Mouse (Mus musculus) neural tube, embryonic 11.5 days (tissue): ENCODE measurements at regions not wholly inside any gene's neighbourhood (a gene's known extent, or its start where the extent isn't known, plus 50 kb on each side); places are given as distances from the start of the nearest gene placed in this dataset.

Experiments used
- ATAC-seq: fragments of 200-750 bp; cut with Nextera tagmentation; 2 replicates; pipeline ENCODE4 v1.8.0; 2017; ENCODE audit warnings: moderate number of reproducible peaks, mild to moderate bottlenecking, moderate TSS enrichment, moderate library complexity; ENCODE audit not compliant: insufficient read depth, low FRiP score, low TSS enrichment
- DNase-seq: peaks from one replicate; pipeline ENCODE4 v3.0.0-alpha.2; 2015; ENCODE audit warnings: low spot score
- H3K27ac ChIP-seq: fragments of 300-500 bp; sonication (generic); 2 replicates; pipeline ENCODE4 v1.5.1; 2014; ENCODE audit warnings: low read depth, mild to moderate bottlenecking, low read length
- H3K27me3 ChIP-seq: fragments of 300-500 bp; sonication (generic); 2 replicates; pipeline ENCODE4 v1.6.1; 2014; ENCODE audit warnings: mild to moderate bottlenecking, low read length, mixed read lengths; ENCODE audit not compliant: control insufficient read depth, insufficient read depth
- H3K36me3 ChIP-seq: fragments of 300-500 bp; sonication (generic); 2 replicates; pipeline ENCODE4 v1.6.1; 2014; ENCODE audit warnings: mild to moderate bottlenecking, low read length, moderate library complexity, mixed read lengths; ENCODE audit not compliant: control insufficient read depth, insufficient read depth
- H3K4me1 ChIP-seq: fragments of 300-500 bp; sonication (generic); 2 replicates; pipeline ENCODE4 v1.6.1; 2014; ENCODE audit warnings: low read length, mixed read lengths; ENCODE audit not compliant: control insufficient read depth, insufficient read depth
- H3K4me2 ChIP-seq: fragments of 300-500 bp; sonication (generic); 2 replicates; pipeline ENCODE4 v1.6.1; 2014; ENCODE audit warnings: low read depth, mild to moderate bottlenecking, moderate library complexity
- H3K4me3 ChIP-seq: fragments of 300-500 bp; sonication (generic); 2 replicates; pipeline ENCODE4 v1.5.1; 2014; ENCODE audit warnings: low read depth, low read length
- H3K9ac ChIP-seq: fragments of 300-500 bp; sonication (generic); 2 replicates; pipeline ENCODE4 v1.6.1; 2014; ENCODE audit warnings: mild to moderate bottlenecking, low read length
- H3K9me3 ChIP-seq: fragments of 300-500 bp; sonication (generic); 2 replicates; pipeline ENCODE4 v1.6.1; 2016; ENCODE audit warnings: low read length; ENCODE audit not compliant: control insufficient read depth
- WGBS: fragments of 180-500 bp; shearing (Covaris S2); extraction: QIAGEN DNeasy Blood & Tissue Kit; methylation state at CpG from one replicate; pipeline ENCODE4 v1.1.7; 2014; 5-methylcytosine and 5-hydroxymethylcytosine counted together

DNA sequence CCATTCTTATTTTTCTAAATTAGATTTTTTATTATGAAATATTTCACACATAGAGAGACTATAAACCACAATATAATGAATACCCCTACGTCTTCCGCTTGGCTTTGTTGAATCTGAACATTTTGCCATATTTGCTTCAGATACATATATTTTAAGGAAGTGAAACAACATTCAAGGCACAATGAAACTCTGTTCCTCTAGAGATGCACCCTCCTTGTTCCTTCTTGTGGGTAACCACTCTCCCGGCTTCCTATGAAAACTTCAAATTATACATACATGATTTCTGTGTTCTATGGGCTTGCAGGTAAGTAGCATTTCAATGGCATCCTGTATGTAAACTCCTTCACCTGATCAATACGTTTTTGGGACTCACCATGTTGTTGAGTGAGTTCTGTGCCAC is 94.4 kb upstream of the Lhx1 start:
- H3K27me3 ChIP-seq, result no peaks in the 10 kb centered on the region
- DNase-seq, result no peak
- H3K9ac ChIP-seq, result no peak overlapping the region
- no peaks in the 10 kb centered on the region for H3K9me3 ChIP-seq
- no peaks in the 10 kb centered on the region for H3K4me1 ChIP-seq
- H3K4me3 ChIP-seq, result no peak overlapping the region
- WGBS, result 92% methylated on average over 4 of the region's 4 CpGs
- no peak overlapping the region for H3K27ac ChIP-seq
- ATAC-seq, result no peak
- H3K36me3 ChIP-seq, result no peaks in the 10 kb centered on the region
- H3K4me2 ChIP-seq, result no peak overlapping the region

DNA sequence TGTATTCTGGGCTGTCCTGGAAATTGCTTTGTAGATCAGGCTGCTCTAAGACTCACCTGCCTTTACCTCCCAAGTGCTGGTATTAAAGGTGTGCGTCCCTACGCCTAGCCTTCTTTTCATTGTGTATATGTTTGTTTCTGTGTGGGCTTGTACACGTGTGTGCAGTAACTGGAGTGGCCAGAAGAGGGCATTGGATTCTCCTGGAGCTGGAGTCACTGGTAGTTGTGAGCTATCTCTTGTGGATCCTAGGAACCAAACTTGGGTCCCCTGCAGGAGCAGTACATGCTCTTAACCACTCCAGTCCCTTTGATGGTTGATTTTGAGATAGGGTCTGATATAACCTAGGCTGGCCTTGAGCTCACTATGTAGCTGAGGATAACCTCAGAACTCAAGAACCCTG is 93.2 kb upstream of the Lhx1 start:
- DNase-seq, result no peak
- 89% methylated on average over 3 of the region's 3 CpGs for whole genome bisulfite sequencing

DNA sequence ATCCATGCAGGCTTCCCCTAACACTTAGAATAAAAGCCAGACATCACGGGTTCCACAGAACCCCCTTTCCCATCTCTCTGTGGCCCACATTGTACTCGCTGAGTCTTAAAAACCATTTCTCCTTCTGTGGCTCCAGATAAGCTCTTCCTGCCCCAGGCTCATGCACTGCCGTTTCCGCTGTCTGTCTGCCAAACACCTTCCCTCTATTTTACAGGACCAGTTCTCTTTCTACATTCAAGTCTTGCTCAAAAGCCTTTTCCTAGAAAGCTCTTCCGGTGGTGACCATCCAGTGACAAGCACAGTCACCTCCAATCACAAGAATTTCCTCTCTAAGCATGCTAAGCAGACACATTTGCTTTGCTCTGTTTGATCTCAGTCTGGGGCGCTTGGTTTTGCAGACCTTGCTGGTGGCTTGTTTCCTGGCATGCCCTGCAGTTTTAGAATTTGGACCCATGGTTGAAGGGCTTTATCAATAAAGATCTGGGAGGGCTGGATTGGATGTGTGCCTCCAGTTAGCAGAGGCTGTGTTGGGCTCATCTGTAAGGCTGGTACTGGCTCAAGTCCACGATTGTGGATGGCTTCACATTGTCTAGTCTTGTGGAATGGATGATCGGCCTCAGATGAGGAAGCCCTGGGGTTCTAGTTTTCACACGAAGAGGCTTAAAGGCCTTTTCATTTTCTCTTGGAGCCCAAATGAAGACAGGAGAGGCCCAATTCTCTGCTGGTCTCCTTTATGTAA is 87.8 kb upstream of the Lhx1 start:
- DNase-seq, result no peak
- Histone ChIP-seq H3K27me3 (no peaks in the 10 kb centered on the region), H3K9me3 (no peaks in the 10 kb centered on the region), H3K36me3 (no peaks in the 10 kb centered on the region), H3K4me2 (no peak overlapping the region), H3K4me3 (no peak overlapping the region), H3K27ac (no peak overlapping the region), H3K9ac (no peak overlapping the region), H3K4me1 (no peaks in the 10 kb centered on the region)
- WGBS, result 80% methylated on average over 9 of the region's 9 CpGs
- no peak for ATAC-seq

More for the DNA sequence above, 93.2 kb upstream of the Lhx1 start:
- no peaks in the 10 kb centered on the region for H3K36me3 ChIP-seq
- ATAC-seq, result no peak
- H3K27ac ChIP-seq, result no peak overlapping the region
- H3K4me1 ChIP-seq, result no peaks in the 10 kb centered on the region
- no peaks in the 10 kb centered on the region for H3K27me3 ChIP-seq
- no peak overlapping the region for H3K9ac ChIP-seq
- no peak overlapping the region for H3K4me2 ChIP-seq
- H3K9me3 ChIP-seq, result no peaks in the 10 kb centered on the region
- H3K4me3 ChIP-seq, result no peak overlapping the region

DNA sequence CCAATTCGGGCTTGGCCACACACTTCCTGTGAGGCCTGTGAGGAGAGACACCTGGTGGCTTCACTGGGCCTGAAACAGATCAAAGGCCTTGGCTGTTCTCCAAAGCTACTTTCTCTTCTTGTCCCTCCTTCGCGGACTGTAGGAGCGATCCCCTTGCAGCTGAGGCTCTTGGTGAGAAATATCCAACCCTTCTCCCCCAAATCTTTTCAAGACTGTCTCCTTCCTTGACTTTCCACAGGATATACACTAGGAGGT is 86.2 kb upstream of the Lhx1 start:
- H3K9ac ChIP-seq, result no peak overlapping the region
- no peaks in the 10 kb centered on the region for H3K36me3 ChIP-seq
- H3K4me1 ChIP-seq, result no peaks in the 10 kb centered on the region
- DNase-seq, result no peak
- H3K27me3 ChIP-seq, result no peaks in the 10 kb centered on the region
- no peak for ATAC-seq
- 64% methylated on average over 4 of the region's 4 CpGs for WGBS
- H3K4me3 ChIP-seq, result no peak overlapping the region
- H3K27ac ChIP-seq, result no peak overlapping the region
- H3K9me3 ChIP-seq, result no peaks in the 10 kb centered on the region
- H3K4me2 ChIP-seq, result no peak overlapping the region

DNA sequence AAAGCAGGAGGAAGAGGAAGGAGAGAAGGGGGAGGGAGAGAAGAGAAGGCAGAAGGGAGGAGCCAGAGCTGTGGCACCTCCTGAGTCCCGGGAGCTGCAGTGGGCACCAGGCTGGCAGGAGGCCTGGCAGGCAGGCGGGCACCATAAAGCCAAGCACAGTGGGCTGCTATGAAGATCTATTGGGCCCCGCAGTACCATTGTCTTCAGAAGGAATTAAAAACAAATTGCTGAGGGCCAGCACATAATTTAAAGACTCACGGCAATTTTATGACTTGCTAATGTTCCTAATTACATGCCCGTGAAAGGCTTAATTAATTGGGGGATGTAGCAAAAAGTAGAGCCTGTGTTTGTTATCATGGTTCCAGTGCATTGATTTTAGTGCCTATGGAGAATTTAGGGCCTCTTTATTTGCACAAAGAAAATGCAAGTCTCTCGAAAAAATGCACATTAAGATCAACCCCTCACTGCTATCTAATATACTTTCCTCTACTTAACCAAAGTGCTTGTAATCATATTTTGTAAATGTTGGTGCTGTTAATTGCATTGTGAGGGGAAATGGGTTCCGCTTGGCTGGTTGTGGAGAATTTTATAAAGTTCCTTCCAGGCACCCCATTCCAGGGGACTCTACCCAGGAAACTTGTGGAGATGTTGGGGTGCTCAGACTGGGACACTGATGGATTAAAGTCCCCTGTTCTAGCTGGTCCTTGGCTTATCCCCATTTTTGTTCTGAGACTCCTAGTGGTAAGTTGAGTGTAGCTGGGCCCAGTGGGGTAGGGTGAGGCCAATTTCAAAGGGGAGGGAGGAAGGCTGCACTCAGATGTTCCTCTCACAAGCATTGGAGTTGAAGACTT is 85.7 kb upstream of the Lhx1 start:
- no peak overlapping the region for H3K9ac ChIP-seq
- H3K9me3 ChIP-seq, result no peaks in the 10 kb centered on the region
- DNase-seq, result no peak
- H3K27ac ChIP-seq, result no peak overlapping the region
- no peak overlapping the region for H3K4me3 ChIP-seq
- no peaks in the 10 kb centered on the region for H3K36me3 ChIP-seq
- H3K4me1 ChIP-seq, result no peaks in the 10 kb centered on the region
- WGBS, result 43% methylated on average over 7 of the region's 7 CpGs
- no peaks in the 10 kb centered on the region for H3K27me3 ChIP-seq
- no peak overlapping the region for H3K4me2 ChIP-seq
- ATAC-seq, result no peak

DNA sequence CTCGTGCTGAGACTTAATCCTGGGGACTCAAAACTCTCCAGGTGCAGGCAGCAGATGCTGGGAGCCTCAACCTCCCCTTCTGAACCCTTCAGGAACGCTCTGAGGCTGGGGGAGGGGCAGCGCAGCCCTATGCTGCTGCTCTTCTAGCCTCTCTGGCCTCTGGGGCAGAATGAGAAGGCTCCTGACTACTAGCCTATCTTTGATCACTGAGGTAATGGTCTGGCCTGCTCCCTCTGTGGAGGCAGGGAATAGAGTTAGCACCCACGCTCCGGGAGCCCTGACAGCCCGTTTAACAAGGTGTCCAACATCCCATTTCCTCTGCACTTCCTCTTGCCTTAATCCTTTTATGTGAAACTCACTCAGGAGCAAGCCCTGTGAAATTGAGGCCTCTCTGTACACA is 79.4 kb upstream of the Lhx1 start:
- 6% methylated on average over 6 of the region's 6 CpGs for WGBS
- no peak overlapping the region for H3K4me3 ChIP-seq
- H3K27ac ChIP-seq, result no peak overlapping the region
- no peaks in the 10 kb centered on the region for H3K9me3 ChIP-seq
- DNase-seq (no peak), ATAC-seq (no peak)
- no peak overlapping the region for H3K4me2 ChIP-seq
- H3K4me1 ChIP-seq, result 0 out of 2 replicates have a peak, but pooled peaks cover 3% of the 10 kb centered on the region
- H3K36me3 ChIP-seq, result no peaks in the 10 kb centered on the region
- no peak overlapping the region; the same call in 1 of the 2 replicates for H3K9ac ChIP-seq
- H3K27me3 ChIP-seq, result no peaks in the 10 kb centered on the region

DNA sequence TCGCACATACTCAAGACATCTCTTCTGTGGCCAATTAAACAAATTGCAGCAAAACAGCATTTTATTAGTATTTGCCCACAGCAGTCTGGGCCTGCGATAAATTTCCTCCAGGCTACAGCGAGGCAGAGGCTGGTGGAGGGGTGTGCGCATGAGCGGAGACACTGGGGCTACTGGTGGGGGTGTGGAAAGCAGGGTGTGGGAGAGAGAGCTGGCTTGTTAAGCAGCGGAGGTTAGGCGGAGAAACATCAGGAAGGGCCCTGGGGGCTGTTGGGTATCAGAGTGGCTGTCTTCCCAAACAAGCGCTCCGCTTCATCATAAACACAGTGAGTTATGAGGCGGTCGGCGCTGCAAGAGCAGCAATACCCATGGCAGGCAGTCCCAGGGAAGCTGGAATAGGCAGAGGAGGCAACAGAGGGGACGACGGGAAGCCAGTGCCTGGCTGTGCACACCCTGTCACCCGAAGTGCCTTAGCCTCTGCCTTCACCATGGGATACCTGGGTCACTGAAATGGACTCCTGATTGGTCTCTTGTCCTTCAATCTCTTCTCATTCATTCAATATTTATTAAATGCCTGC is 74.0 kb upstream of the Lhx1 start:
- 57% methylated on average over 15 of the region's 15 CpGs for whole genome bisulfite sequencing
- H3K27me3 ChIP-seq, result 0 out of 2 replicates have a peak, but pooled peaks cover 3% of the 10 kb centered on the region
- no peaks in the 10 kb centered on the region for H3K4me1 ChIP-seq
- peak; percentile 57 for DNase-seq
- H3K27ac ChIP-seq, result no peak overlapping the region
- H3K9ac ChIP-seq, result no peak overlapping the region
- H3K36me3 ChIP-seq, result no peaks in the 10 kb centered on the region
- H3K9me3 ChIP-seq, result no peaks in the 10 kb centered on the region
- no peak overlapping the region for H3K4me3 ChIP-seq
- no peak overlapping the region for H3K4me2 ChIP-seq
- ATAC-seq, result peak; percentile 48; the same call in 1 of the 2 replicates

DNA sequence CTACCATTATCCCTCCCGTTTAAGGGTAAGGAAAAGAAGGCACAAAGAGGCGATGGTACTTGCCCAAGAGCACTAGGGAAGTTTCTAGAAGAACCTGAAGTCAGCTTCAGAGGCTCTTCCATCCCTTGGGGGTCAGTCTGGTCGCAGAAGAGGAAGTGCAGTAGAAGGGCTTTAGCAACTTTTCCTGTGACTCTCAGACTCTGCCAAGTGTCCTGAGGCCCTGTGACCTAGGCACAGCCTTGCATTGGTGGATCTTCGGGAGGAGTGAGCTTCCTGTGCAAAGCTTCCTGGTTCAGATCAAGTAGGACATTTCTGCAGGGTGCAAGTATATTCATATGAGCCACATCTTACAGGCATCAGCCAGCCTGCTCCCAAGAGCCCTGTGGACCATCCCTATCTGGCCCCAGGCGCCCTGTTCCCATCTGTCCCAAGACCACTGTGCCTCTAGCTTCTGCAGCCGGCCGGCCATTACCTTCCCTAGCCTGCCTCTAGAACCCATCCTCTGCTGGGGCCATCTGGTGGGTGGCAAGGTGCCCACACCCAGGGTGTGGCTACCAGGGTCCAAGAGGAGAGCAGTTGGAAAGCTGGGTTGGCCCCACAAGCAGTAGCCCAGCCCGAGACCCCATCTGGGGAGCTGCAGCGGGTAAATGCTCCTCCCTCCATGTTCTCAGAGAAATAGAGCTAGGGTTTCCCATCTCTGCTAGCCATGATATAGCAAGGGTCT is 72.4 kb upstream of the Lhx1 start:
- Histone ChIP-seq H3K4me2 (no peak overlapping the region), H3K4me3 (no peak overlapping the region), H3K9me3 (no peaks in the 10 kb centered on the region), H3K4me1 (no peaks in the 10 kb centered on the region), H3K27me3 (0 out of 2 replicates have a peak, but pooled peaks cover 3% of the 10 kb centered on the region), H3K9ac (no peak overlapping the region), H3K27ac (no peak overlapping the region), H3K36me3 (no peaks in the 10 kb centered on the region)
- ATAC-seq, result no peak
- no peak for DNase-seq
- WGBS, result 82% methylated on average over 9 of the region's 9 CpGs
